Mouse (Mus musculus) v-Abl transformed pro-B cells (cell line): ENCODE results near the gene Rpa1.

Experiments used
- in situ Hi-C, 2 experiments: fragments of 400-800 bp; cut with MboI; formaldehyde crosslinking; loops; one replicate each; pipeline ENCODE4 v1.15.1; 2025; ENCODE audit not compliant: unreplicated experiment in 2 of 2

Rpa1 gene

GRCm38 (mm10) chr11:75269213-75269612 is 78.9 kb downstream of the Rpa1 start:
- in situ Hi-C loops: no loop called here

- in situ Hi-C loops: no loop called here
Observed at GRCm38 (mm10) chr11:75268492-75268891, 79.6 kb downstream of the Rpa1 start.

- in situ Hi-C loops: no loop called here
Observed at GRCm38 (mm10) chr11:75267826-75268281, 80.3 kb downstream of the Rpa1 start.

GRCm38 (mm10) chr11:75265545-75265944 is 82.6 kb downstream of the Rpa1 start:
- in situ Hi-C loops: no loop called here

GRCm38 (mm10) chr11:75264550-75264949 is 83.6 kb downstream of the Rpa1 start:
- in situ Hi-C loops: no loop called here

GRCm38 (mm10) chr11:75263964-75264312 is 84.2 kb downstream of the Rpa1 start:
- in situ Hi-C loops: no loop called here

- in situ Hi-C loops: no loop called here
Observed at GRCm38 (mm10) chr11:75263274-75263963, 84.7 kb downstream of the Rpa1 start.

GRCm38 (mm10) chr11:75262791-75263190 is 85.3 kb downstream of the Rpa1 start:
- in situ Hi-C loops: no loop called here

GRCm38 (mm10) chr11:75262181-75262580 is 85.9 kb downstream of the Rpa1 start:
- in situ Hi-C loops: no loop called here

GRCm38 (mm10) chr11:75261730-75262129 is 86.4 kb downstream of the Rpa1 start:
- in situ Hi-C loops: no loop called here

GRCm38 (mm10) chr11:75261016-75261415 is 87.1 kb downstream of the Rpa1 start:
- in situ Hi-C loops: no loop called here

GRCm38 (mm10) chr11:75259996-75260561 is 88.0 kb downstream of the Rpa1 start:
- in situ Hi-C loops: no loop called here

GRCm38 (mm10) chr11:75259416-75259815 is 88.7 kb downstream of the Rpa1 start:
- in situ Hi-C loops: no loop called here

GRCm38 (mm10) chr11:75257056-75257648 is 91.0 kb downstream of the Rpa1 start:
- in situ Hi-C loops: no loop called here

- in situ Hi-C loops: no loop called here
Observed at GRCm38 (mm10) chr11:75255330-75255729, 92.8 kb downstream of the Rpa1 start.

GRCm38 (mm10) chr11:75254252-75254912 is 93.7 kb downstream of the Rpa1 start:
- in situ Hi-C loops: loop anchor here in 1 of 2 experiments (5.0 kb wide), 1 partner anchor 38 kb away; no protein-coding TSS in a partner anchor

- in situ Hi-C loops: loop anchor here in 1 of 2 experiments (5.0 kb wide), 1 partner anchor 41 kb away; no protein-coding TSS in a partner anchor
Observed at GRCm38 (mm10) chr11:75251557-75252070, 96.5 kb downstream of the Rpa1 start.

- in situ Hi-C loops: loop anchor here in 1 of 2 experiments (5.0 kb wide), 1 partner anchor 41 kb away; no protein-coding TSS in a partner anchor
Observed at GRCm38 (mm10) chr11:75251006-75251512, 97.1 kb downstream of the Rpa1 start.

- in situ Hi-C loops: no loop called here
Observed at GRCm38 (mm10) chr11:75249588-75249987, 98.5 kb downstream of the Rpa1 start.
